Mouse (Mus musculus) midbrain, embryonic 15.5 days (tissue): ENCODE results near the gene Dmbt1. TPM values are rescaled to one million over a fixed set of nuclear protein-coding genes. Genes with fewer than 3 reads are reported as not detected.

Source experiments
- ATAC-seq: fragments of 200-750 bp; cut with Nextera tagmentation; replicated peaks from 2 replicates; pipeline ENCODE4 v1.8.0; 2017; ENCODE audit warnings: moderate TSS enrichment
- H3K27ac ChIP-seq: fragments of 300-500 bp; sonication (generic); 2 replicates; pipeline ENCODE4 v1.5.1; 2015; ENCODE audit warnings: mild to moderate bottlenecking, inconsistent platforms
- H3K27me3 ChIP-seq: fragments of 300-500 bp; sonication (generic); replicated peaks from 2 replicates; pipeline ENCODE4 v1.6.1; 2015; ENCODE audit warnings: inconsistent platforms
- H3K36me3 ChIP-seq: fragments of 300-500 bp; sonication (generic); replicated peaks from 2 replicates; pipeline ENCODE4 v1.6.1; 2015; ENCODE audit warnings: inconsistent platforms
- H3K4me1 ChIP-seq: fragments of 300-500 bp; sonication (generic); 2 replicates; pipeline ENCODE4 v1.6.1; 2015; ENCODE audit warnings: inconsistent platforms
- H3K4me2 ChIP-seq: fragments of 300-500 bp; sonication (generic); 2 replicates; pipeline ENCODE4 v1.6.1; 2015; ENCODE audit warnings: inconsistent platforms, mild to moderate bottlenecking, moderate library complexity
- H3K4me3 ChIP-seq: fragments of 300-500 bp; sonication (generic); 2 replicates; pipeline ENCODE4 v1.5.1; 2015; ENCODE audit warnings: mild to moderate bottlenecking, inconsistent platforms
- H3K9ac ChIP-seq: fragments of 300-500 bp; sonication (generic); 2 replicates; pipeline ENCODE4 v1.6.1; 2015; ENCODE audit warnings: mild to moderate bottlenecking, inconsistent platforms
- H3K9me3 ChIP-seq: fragments of 300-500 bp; sonication (generic); 2 replicates; pipeline ENCODE4 v1.6.1; 2016; ENCODE audit warnings: inconsistent platforms
- WGBS: fragments of 180-500 bp; shearing (Covaris S2); methylation state at CpG from one replicate; pipeline ENCODE4 v1.1.7; 2015; ENCODE audit warnings: mixed read lengths; 5-methylcytosine and 5-hydroxymethylcytosine counted together
- polyA plus RNA-seq: library from polyadenylated mRNA; unstranded; fragments of >200 nt; fragmentation: Nextera tagmentation; extraction: Ambion mirVana; gene quantifications from 2 replicates; pipeline ENCODE4 v1.2.1, GENCODE M21; 2015

The Dmbt1 gene
- polyA plus RNA-seq, 1 experiment from 2014 or later = 0.15 TPM

GRCm38 (mm10) chr7:131146214-131146613 lies 114.4 kb downstream of the Dmbt1 start, which contains the start of gene 4933402N03Rik:
Gene 4933402N03Rik (minus strand): TSS chr7:131146314.
- Histone ChIP-seq H3K4me1 (no peaks in the 10 kb centered on the region), H3K36me3 (no peaks in the 10 kb centered on the region), H3K27me3 (no peaks in the 10 kb centered on the region), H3K9me3 (no peaks in the 10 kb centered on the region), H3K9ac (no peak within 1 kb of the TSS), H3K27ac (no peak within 1 kb of the TSS), H3K4me2 (no peak within 1 kb of the TSS), H3K4me3 (no peak within 1 kb of the TSS)
- WGBS = 92% methylated on average over 2 of the region's 2 CpGs
- no peak for ATAC-seq

DNA sequence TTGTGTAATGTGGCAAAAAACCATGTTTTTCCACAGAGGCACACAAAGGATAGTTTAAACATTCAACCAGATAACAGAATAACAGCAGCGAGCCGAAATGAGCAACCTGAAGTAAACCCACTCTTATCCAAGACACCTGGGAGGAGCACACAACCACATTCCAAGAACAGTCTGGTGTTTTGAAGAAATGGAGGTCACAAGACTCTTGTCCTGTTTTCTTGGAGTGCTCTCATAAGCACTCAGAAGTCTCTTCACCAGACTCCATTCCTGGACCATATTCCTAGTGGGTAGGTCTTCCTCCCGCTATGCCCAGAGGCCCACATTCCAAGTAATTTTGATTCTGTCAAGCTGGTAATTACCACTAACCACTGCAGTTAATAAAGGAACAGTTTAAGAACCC lies 118.3 kb downstream of the Dmbt1 start:
- H3K4me1 ChIP-seq = no peaks in the 10 kb centered on the region
- no peak for ATAC-seq
- no peak overlapping the region for H3K4me2 ChIP-seq
- no peaks in the 10 kb centered on the region for H3K36me3 ChIP-seq
- no peaks in the 10 kb centered on the region for H3K27me3 ChIP-seq
- H3K9me3 ChIP-seq = no peaks in the 10 kb centered on the region
- H3K9ac ChIP-seq = no peak overlapping the region
- H3K27ac ChIP-seq = no peak overlapping the region
- 88% methylated on average over 3 of the region's 3 CpGs for WGBS
- H3K4me3 ChIP-seq = no peak overlapping the region

DNA sequence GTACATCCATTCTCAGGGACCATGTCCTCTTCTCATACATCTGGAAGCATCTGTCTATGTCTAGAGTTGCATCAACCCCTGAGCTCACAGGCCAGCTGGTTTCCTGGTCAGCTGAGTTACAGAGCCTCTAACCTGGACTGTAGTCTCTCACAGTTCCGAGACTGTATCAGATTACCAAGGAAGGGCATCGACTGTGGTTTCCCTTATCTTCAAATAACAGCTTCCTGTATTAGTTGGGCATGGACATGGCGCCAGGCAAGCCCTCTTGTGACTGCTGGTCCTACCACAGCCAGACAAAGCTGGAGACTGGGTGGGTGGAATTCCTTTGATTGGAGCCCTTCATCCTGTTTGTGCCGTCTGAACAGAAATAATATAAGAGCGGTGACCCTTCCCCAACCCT lies 121.2 kb downstream of the Dmbt1 start:
- ATAC-seq = no peak
- Histone ChIP-seq H3K4me3 (no peak overlapping the region), H3K4me1 (no peaks in the 10 kb centered on the region), H3K9me3 (no peaks in the 10 kb centered on the region), H3K36me3 (no peaks in the 10 kb centered on the region), H3K27ac (no peak overlapping the region), H3K27me3 (no peaks in the 10 kb centered on the region), H3K9ac (no peak overlapping the region), H3K4me2 (no peak overlapping the region)
- WGBS = 84% methylated on average over 5 of the region's 5 CpGs

GRCm38 (mm10) chr7:131162251-131162650 lies 130.4 kb downstream of the Dmbt1 start:
- no peak for ATAC-seq
- Histone ChIP-seq H3K36me3 (no peaks in the 10 kb centered on the region), H3K4me3 (no peak overlapping the region), H3K4me1 (no peaks in the 10 kb centered on the region), H3K27ac (no peak overlapping the region), H3K4me2 (no peak overlapping the region), H3K9ac (no peak overlapping the region), H3K9me3 (no peaks in the 10 kb centered on the region), H3K27me3 (no peaks in the 10 kb centered on the region)
- 77% methylated on average over 7 of the region's 7 CpGs for WGBS

DNA sequence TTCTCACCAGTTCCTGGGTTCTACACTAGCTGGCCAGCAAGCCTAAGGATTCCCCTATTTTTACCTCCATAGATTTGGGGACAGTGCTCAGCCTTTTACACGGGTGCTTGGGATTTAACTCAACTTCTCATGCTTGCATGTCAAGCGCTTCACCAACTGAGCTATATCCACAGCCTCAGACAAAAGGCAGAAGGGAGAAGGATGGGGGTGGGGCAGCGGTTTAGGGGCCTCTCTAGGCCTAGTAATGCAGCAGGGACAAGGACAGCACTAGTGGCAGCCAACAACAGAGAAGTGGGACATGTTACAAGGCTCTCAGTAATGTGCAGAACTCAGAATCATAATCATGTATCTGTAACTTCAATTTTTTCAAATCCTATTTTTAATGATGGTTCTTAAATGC lies 135.9 kb downstream of the Dmbt1 start:
- no peaks in the 10 kb centered on the region for H3K27me3 ChIP-seq
- 73% methylated on average over 3 of the region's 3 CpGs for WGBS
- no peak overlapping the region for H3K4me2 ChIP-seq
- ATAC-seq = no peak
- H3K4me3 ChIP-seq = no peak overlapping the region
- H3K9ac ChIP-seq = no peak overlapping the region
- no peaks in the 10 kb centered on the region for H3K9me3 ChIP-seq
- H3K27ac ChIP-seq = no peak overlapping the region
- no peaks in the 10 kb centered on the region for H3K4me1 ChIP-seq
- H3K36me3 ChIP-seq = no peaks in the 10 kb centered on the region

DNA sequence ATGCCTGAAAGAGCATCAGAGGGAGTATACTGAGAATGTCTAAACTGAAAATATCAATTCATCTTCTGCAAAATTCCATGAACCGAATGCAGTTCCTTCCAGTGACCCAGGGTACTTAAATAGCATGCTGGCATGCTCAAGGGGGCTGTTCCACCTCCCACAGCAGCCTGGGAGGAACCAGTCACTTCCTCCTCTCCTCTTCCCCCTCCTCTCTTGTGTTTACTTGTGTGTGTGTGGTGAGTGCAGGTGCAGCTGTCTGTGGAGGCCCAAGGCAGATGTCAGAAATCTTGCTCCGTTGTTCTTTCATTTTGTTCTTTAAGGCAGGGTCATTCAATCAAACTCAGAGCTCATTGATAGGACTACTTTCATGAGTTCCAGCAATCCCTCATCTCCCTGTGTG lies 137.2 kb downstream of the Dmbt1 start:
- no peak overlapping the region for H3K4me2 ChIP-seq
- 59% methylated on average over 2 of the region's 2 CpGs for WGBS

More for the DNA sequence above, 137.2 kb downstream of the Dmbt1 start:
- no peak overlapping the region for H3K27ac ChIP-seq
- no peak overlapping the region for H3K9ac ChIP-seq
- H3K4me1 ChIP-seq = no peaks in the 10 kb centered on the region
- no peaks in the 10 kb centered on the region for H3K36me3 ChIP-seq
- H3K9me3 ChIP-seq = no peaks in the 10 kb centered on the region
- no peaks in the 10 kb centered on the region for H3K27me3 ChIP-seq
- no peak overlapping the region for H3K4me3 ChIP-seq
- ATAC-seq = no peak

Other genes with a start within 250 kb of the Dmbt1 start
- gene Plekha1, start 166.3 kb upstream of the Dmbt1 start, polyA plus RNA-seq = 63.7 and 72.9 TPM in 2 replicates
- gene Htra1, start 95.9 kb upstream of the Dmbt1 start, polyA plus RNA-seq = 15.4 and 18.7 TPM in 2 replicates
- gene 4933402N03Rik, start 114.3 kb downstream of the Dmbt1 start, polyA plus RNA-seq = not detected in 2 replicates
- not detected in 2 replicates for gene 5430419D17Rik, start 142.3 kb downstream of the Dmbt1 start, polyA plus RNA-seq